Mouse (Mus musculus): ENCODE results near the gene 1700017D01Rik. TPM values are rescaled to one million over a fixed set of nuclear protein-coding genes. Genes with fewer than 3 reads are reported as not detected.

Gene 1700017D01Rik
- total RNA-seq, 4 experiments from 2014 or later, result not detected

DNA sequence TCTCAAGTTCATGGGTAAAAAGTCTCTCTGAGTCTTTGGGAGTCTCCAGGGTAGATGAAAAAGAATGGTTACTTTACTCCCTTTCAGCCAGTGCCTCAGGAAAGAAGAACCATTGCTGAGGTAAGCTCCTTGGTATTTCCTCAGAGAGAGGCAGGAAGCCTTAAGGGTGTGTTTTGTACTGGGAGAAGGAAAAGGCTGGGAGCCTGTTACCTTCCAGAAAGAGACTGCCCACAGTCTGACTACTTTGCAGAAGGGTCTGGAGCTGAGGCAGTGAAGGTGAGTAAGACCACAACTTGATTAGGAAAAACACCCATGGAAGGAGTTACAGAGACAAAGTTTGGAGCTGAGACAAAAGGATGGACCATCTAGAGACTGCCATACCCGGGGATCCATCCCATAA lies 82.2 kb downstream of the 1700017D01Rik start:
- no peak for DNase-seq (ENCODE audit: low spot score in 2 of 2)

DNA sequence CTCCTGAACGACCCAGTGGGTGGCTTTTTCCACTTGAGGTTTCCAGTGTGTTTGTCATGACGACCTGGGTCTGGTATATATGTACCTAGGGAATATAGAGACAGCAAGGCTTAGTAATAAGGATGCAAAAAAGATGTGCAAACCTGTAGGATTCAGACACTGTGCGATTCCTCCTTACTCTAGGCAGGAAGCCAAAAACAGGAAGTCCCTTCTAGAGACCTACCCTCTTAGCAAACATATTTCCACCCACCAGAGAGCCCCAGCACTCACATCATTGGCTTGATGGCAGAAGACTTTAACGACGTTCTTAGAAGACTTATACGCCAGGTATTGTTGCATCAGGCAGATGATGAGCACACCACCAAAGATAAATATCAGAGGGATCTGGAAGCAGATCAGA lies 82.7 kb downstream of the 1700017D01Rik start:
- DNase-seq (ENCODE audit: low spot score in 2 of 2), result no peak

Other genes starting within 250 kb of the 1700017D01Rik start
- 10 to 100 TPM; 48.5 to 57.8 (median 54.0) TPM for gene Tmem109, start 248.9 kb downstream of the 1700017D01Rik start, total RNA-seq (2022)
- 100 to 1,000 TPM; 188 to 216 (median 197) TPM for gene Prpf19, start 235.6 kb downstream of the 1700017D01Rik start, total RNA-seq (2022)
- gene Zp1, start 210.2 kb downstream of the 1700017D01Rik start, total RNA-seq (2022), result not detected
- under 1 TPM in 2 of 4 experiments, not detected in 2; 0.16 to 0.35 TPM for gene Ptgdr2, start 193.7 kb downstream of the 1700017D01Rik start, total RNA-seq (2022)
- 10 to 100 TPM in 2 of 4 experiments, 1 to 10 TPM in 2; 8.1 to 10.5 (median 9.8) TPM for gene Ccdc86, start 181.6 kb downstream of the 1700017D01Rik start, total RNA-seq (2022)
- not detected for gene Ms4a10, start 156.2 kb downstream of the 1700017D01Rik start, total RNA-seq (2022)
- not detected for gene Ms4a15, start 137.6 kb downstream of the 1700017D01Rik start, total RNA-seq (2022)
- not detected for gene Ms4a18, start 112.8 kb downstream of the 1700017D01Rik start, total RNA-seq (2022)
- gene Ms4a8a, start 49.8 kb downstream of the 1700017D01Rik start, total RNA-seq (2022), result not detected
- not detected for gene 1700025F22Rik, start 34.4 kb upstream of the 1700017D01Rik start, total RNA-seq (2022)
- gene Ms4a13, start 65.9 kb upstream of the 1700017D01Rik start, total RNA-seq (2022), result not detected
- gene Ms4a12, start 101.6 kb upstream of the 1700017D01Rik start, total RNA-seq (2022), result not detected
- gene Ms4a1, start 135.4 kb upstream of the 1700017D01Rik start, total RNA-seq (2022), result under 1 TPM in 1 of 4 experiments, not detected in 3; 0.09 TPM
- not detected for gene Ms4a5, start 153.0 kb upstream of the 1700017D01Rik start, total RNA-seq (2022)
- gene Ms4a14, start 183.6 kb upstream of the 1700017D01Rik start, total RNA-seq (2022), result under 1 TPM in 1 of 4 experiments, not detected in 3; 0.10 TPM
- under 1 TPM in 2 of 4 experiments, not detected in 2; 0.18 to 0.50 TPM for gene Ms4a7, start 205.3 kb upstream of the 1700017D01Rik start, total RNA-seq (2022)
- gene Ms4a4a, start 244.6 kb upstream of the 1700017D01Rik start, total RNA-seq (2022), result 1 to 10 TPM in 1 of 4 experiments, under 1 TPM in 3; 0.47 to 1.1 (median 0.67) TPM

Data from layer of hippocampus, adult 8-10 months (tissue).